Mouse (Mus musculus) C2C12 (cell line): ENCODE measurements around the gene Ebf1.

Experiments used
- CEBPB ChIP-seq: IDR thresholded peaks from one replicate; pipeline ENCODE4 v1.6.1; 2011; ENCODE audit warnings: low read depth, mild to moderate bottlenecking, control low read depth, moderate library complexity
- CTCF ChIP-seq: IDR thresholded peaks from one replicate; pipeline ENCODE4 v1.5.1; 2011; ENCODE audit not compliant: control insufficient read depth, insufficient read depth, insufficient read length
- FOSL1 ChIP-seq: IDR thresholded peaks from one replicate; pipeline ENCODE4 v1.8.0; 2011; ENCODE audit warnings: mild to moderate bottlenecking, low read length; ENCODE audit not compliant: poor library complexity, insufficient read depth, severe bottlenecking
- MAX ChIP-seq: IDR thresholded peaks from one replicate; pipeline ENCODE4 v1.6.1; 2011; ENCODE audit warnings: mild to moderate bottlenecking, control low read depth
- MYOD1 ChIP-seq: IDR thresholded peaks from one replicate; pipeline ENCODE4 v1.6.1; 2011; ENCODE audit warnings: low read depth; ENCODE audit not compliant: control insufficient read depth, insufficient read length
- MYOG ChIP-seq: IDR thresholded peaks from one replicate; pipeline ENCODE4 v1.6.1; 2011; ENCODE audit not compliant: control insufficient read depth, insufficient read length; ENCODE audit errors: extremely low read depth
- USF1 ChIP-seq: IDR thresholded peaks from one replicate; pipeline ENCODE4 v1.6.1; 2011; ENCODE audit warnings: low read depth, mild to moderate bottlenecking, control low read depth, moderate library complexity

DNA sequence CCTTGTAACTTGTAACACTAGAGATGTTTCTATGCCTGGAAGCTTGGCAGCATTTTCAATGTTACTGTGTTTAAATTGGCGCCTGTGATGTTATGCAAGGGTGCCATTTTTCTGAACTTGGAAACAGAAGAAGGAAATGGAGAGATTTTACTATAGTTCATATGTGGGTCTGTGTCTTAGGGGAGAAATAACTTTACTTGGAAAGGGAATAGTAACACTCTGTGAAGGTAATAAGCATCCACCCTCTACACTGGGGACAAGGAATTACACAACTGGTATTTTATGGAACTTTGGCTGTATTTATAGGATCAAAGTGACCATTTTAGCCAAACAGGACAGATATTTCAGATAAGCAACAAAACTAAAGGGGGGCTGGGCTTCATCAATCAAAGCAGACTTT lies 278.8 kb downstream of the Ebf1 start:
- TF ChIP-seq CTCF (no peak), USF1 (no peak), MYOG (no peak), MAX (no peak), MYOD1 (no peak), FOSL1 (no peak), CEBPB (no peak)
